Mouse (Mus musculus) stomach, embryonic 15.5 days (tissue): ENCODE measurements around the gene Parl. TPM values are rescaled to one million over a fixed set of nuclear protein-coding genes. Genes with fewer than 3 reads are reported as not detected.
A peak's percentile ranks its signal among the peaks of the same experiment; 100 is the strongest.

ENCODE experiments used
- ATAC-seq: fragments of 200-750 bp; cut with Nextera tagmentation; 2 replicates; pipeline ENCODE4 v1.8.0; 2017; ENCODE audit warnings: low read depth, moderate number of reproducible peaks, moderate TSS enrichment; ENCODE audit not compliant: insufficient read depth, low FRiP score
- H3K27ac ChIP-seq: fragments of 300-500 bp; sonication (generic); 2 replicates; pipeline ENCODE4 v1.5.1; 2015; ENCODE audit warnings: mild to moderate bottlenecking, inconsistent platforms
- H3K27me3 ChIP-seq: fragments of 300-500 bp; sonication (generic); replicated peaks from 2 replicates; pipeline ENCODE4 v1.6.1; 2015; ENCODE audit warnings: inconsistent platforms
- H3K36me3 ChIP-seq: fragments of 300-500 bp; sonication (generic); 2 replicates; pipeline ENCODE4 v1.6.1; 2015; ENCODE audit warnings: inconsistent platforms
- H3K4me1 ChIP-seq: fragments of 300-500 bp; sonication (generic); 2 replicates; pipeline ENCODE4 v1.6.1; 2015; ENCODE audit warnings: inconsistent platforms
- H3K4me2 ChIP-seq: fragments of 300-500 bp; sonication (generic); 2 replicates; pipeline ENCODE4 v1.6.1; 2015; ENCODE audit warnings: mild to moderate bottlenecking, inconsistent platforms
- H3K4me3 ChIP-seq: fragments of 300-500 bp; sonication (generic); replicated peaks from 2 replicates; pipeline ENCODE4 v1.5.1; 2015; ENCODE audit warnings: inconsistent platforms
- H3K9ac ChIP-seq: fragments of 300-500 bp; sonication (generic); 2 replicates; pipeline ENCODE4 v1.6.1; 2015; ENCODE audit warnings: inconsistent platforms
- H3K9me3 ChIP-seq: fragments of 300-500 bp; sonication (generic); 2 replicates; pipeline ENCODE4 v1.6.1; 2016; ENCODE audit warnings: inconsistent platforms
- WGBS: fragments of 180-500 bp; shearing (Covaris S2); methylation state at CpG from one replicate; pipeline ENCODE4 v1.1.7; 2015; 5-methylcytosine and 5-hydroxymethylcytosine counted together
- polyA plus RNA-seq: library from polyadenylated mRNA; unstranded; fragments of >200 nt; fragmentation: Nextera tagmentation; extraction: Ambion mirVana; gene quantifications from 2 replicates; pipeline ENCODE4 v1.2.1, GENCODE M21; 2015

Parl gene
- 83.8 and 90.7 TPM in 2 replicates for polyA plus RNA-seq

DNA sequence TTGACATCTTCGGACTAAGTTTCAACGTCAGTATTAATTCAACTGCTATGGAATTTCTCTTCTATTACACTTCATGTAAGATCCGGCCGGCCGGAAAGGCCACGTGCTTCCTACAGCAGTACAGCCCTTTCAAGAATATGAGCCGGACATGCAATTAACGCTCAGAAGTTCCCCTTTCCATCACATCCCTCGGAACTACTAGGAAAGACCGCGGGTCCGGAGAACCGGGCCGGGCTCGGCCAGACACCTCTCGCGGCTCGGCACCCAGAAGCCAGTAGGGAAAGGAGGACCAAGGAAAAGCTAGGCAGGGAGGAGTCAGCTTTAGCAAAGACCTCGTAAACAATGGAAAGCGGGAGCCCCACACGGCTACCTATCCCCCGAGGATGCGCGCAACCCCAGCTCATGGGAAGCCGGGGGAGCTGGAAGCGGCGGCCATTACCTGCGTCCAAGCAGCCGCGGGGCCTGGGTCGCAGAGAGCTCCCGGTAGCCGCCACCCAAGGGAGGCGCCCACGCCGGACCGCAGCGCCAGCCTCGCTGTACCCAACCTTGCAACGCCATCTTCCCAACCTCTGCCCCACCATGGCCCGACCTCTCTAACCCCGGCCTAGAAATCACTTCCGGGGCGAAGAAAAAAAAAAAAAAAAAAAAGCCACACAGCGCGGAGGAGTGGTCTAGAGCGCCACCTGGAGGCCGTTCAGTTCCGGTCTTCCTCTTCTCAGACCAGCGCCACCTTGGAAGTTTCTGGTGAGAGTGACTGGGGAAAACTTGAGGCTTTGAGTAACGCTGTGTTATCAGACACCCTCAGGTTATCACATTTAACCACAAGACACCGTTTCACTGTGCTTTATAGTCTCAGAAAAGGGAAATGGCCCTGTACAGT lies at the start of gene Parl:
TSS of gene Parl (minus strand) at position 618 of the 880 bp plus-strand sequence.
- Histone ChIP-seq H3K4me3 (peak within 1 kb of the TSS; percentile 92), H3K4me2 (peak within 1 kb of the TSS; percentile 58), H3K27ac (peak within 1 kb of the TSS; percentile 77), H3K9me3 (no peaks in the 10 kb centered on the region), H3K9ac (peak within 1 kb of the TSS; percentile 60), H3K4me1 (peaks cover 12% of the 10 kb centered on the region), H3K27me3 (no peaks in the 10 kb centered on the region), H3K36me3 (peaks cover 3% of the 10 kb centered on the region; the same call in 1 of the 2 replicates)
- under 1% methylated on average over 52 of the region's 52 CpGs for WGBS
- peak; percentile 82 for ATAC-seq

DNA sequence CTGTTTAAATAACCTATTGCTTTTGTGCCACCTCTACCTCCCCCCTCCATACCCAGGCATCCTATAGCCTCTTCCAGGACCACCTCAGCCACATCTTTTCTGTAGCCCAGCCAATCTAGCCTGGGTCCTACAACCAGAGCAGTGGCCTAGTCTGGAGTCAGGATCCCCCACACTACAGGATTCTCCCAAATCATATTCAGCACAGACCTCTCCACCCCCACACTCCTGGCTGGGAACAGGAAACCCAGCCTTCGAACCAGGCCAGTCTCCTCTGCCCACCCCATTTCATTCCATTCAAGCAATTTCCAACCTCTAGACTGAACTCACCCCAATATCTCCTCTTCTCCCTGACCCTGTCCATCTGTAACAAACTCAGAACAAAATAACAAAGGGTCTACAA lies 43.3 kb upstream of the Parl start:
- 77% methylated on average over 1 of the region's 1 CpGs for WGBS
- Histone ChIP-seq H3K27ac (no peak overlapping the region), H3K4me3 (no peak overlapping the region), H3K36me3 (0 out of 2 replicates have a peak, but pooled peaks cover 4% of the 10 kb centered on the region), H3K9ac (no peak overlapping the region), H3K4me2 (no peak overlapping the region), H3K27me3 (no peaks in the 10 kb centered on the region), H3K4me1 (no peaks in the 10 kb centered on the region), H3K9me3 (no peaks in the 10 kb centered on the region)
- ATAC-seq, result no peak

DNA sequence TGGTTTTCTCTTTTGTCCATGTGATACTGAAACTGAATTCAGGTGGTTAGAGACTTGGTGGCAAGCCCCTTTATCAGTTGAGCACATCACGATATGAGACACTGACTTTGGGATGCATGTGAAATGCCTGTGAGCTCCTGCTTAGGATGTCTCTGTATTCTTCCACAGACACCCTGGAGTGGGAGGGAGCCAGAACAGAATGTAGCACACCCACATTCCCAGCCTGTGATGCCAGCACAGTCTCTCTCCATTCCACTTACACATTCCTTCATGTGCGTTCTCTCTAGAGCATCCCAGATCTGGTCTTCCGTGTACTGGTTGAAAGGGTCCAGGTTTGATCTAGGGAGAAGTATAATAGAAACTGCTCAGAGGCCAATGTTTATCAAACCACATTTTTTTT lies 36.4 kb upstream of the Parl start:
- Histone ChIP-seq H3K9ac (no peak overlapping the region), H3K27me3 (no peaks in the 10 kb centered on the region), H3K4me1 (no peaks in the 10 kb centered on the region), H3K9me3 (no peaks in the 10 kb centered on the region), H3K4me2 (no peak overlapping the region), H3K4me3 (no peak overlapping the region), H3K36me3 (no peaks in the 10 kb centered on the region), H3K27ac (no peak overlapping the region)
- 95% methylated on average over 3 of the region's 3 CpGs for WGBS
- ATAC-seq, result no peak

DNA sequence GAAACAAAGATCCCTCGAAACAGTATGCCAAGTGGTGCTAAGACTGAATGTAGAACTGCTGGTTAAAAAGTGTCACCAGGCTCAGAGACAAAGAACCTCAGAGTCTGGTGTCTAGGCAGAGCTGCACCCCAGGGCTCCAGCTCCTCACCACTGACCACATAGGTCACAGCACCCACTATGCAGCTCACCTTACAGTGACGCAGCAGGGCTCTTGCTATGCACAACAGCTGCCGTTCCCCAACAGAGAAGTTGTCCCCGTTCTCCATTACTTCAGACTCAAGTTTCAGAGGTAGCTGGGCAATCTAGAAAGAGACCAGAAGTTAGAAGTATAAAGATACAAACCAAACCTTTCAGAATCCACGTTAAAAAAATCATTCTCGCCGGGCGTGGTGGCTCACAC lies 32.7 kb upstream of the Parl start:
- Histone ChIP-seq H3K27ac (no peak overlapping the region), H3K36me3 (0 out of 2 replicates have a peak, but pooled peaks cover 4% of the 10 kb centered on the region), H3K4me1 (no peaks in the 10 kb centered on the region; the same call in 1 of the 2 replicates), H3K4me3 (no peak overlapping the region), H3K27me3 (no peaks in the 10 kb centered on the region), H3K9ac (no peak overlapping the region), H3K9me3 (no peaks in the 10 kb centered on the region), H3K4me2 (no peak overlapping the region)
- no peak for ATAC-seq
- 95% methylated on average over 8 of the region's 8 CpGs for WGBS

- no peak overlapping the region for H3K9ac ChIP-seq
- no peak for ATAC-seq
- H3K27me3 ChIP-seq, result no peaks in the 10 kb centered on the region
These were observed 26.1 kb upstream of the Parl start for GRCm38 (mm10) chr16:20328306-20328705.

GRCm38 (mm10) chr16:20325286-20325685 lies 23.1 kb upstream of the Parl start, which contains the start of gene Cyp2ab1:
Cyp2ab1 (minus strand) TSS chr16:20325404.
- 60% methylated on average over 5 of the region's 5 CpGs for WGBS
- Histone ChIP-seq H3K36me3 (0 out of 2 replicates have a peak, but pooled peaks cover 4% of the 10 kb centered on the region), H3K4me3 (no peak within 1 kb of the TSS), H3K27ac (no peak within 1 kb of the TSS), H3K4me2 (no peak within 1 kb of the TSS), H3K4me1 (no peaks in the 10 kb centered on the region), H3K9me3 (no peaks in the 10 kb centered on the region), H3K27me3 (no peaks in the 10 kb centered on the region), H3K9ac (no peak within 1 kb of the TSS)
- no peak for ATAC-seq

More at GRCm38 (mm10) chr16:20328306-20328705, 26.1 kb upstream of the Parl start:
- Histone ChIP-seq H3K4me1 (no peaks in the 10 kb centered on the region; the same call in 1 of the 2 replicates), H3K27ac (no peak overlapping the region), H3K4me3 (no peak overlapping the region), H3K4me2 (no peak overlapping the region), H3K36me3 (0 out of 2 replicates have a peak, but pooled peaks cover 4% of the 10 kb centered on the region), H3K9me3 (no peaks in the 10 kb centered on the region)
- 88% methylated on average over 5 of the region's 5 CpGs for WGBS

DNA sequence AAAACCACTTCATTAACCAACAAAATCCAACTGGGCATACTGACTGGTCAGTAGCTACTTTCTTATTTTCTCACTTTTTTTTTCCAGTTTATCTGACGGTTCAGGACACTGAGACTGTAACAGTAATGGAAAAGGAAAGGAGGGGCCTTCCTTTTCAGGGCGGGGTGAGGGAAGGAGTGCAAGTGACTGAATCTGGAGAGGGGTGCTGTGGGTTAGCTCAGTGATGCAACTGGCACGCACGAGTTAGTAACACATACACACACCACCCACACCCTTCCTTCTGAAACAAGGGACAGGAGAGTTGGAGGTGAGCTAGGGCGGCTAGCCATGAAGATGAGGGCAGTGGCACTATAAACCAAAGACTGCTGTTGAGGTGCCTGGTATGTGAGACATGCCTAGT lies 21.7 kb upstream of the Parl start:
- Histone ChIP-seq H3K36me3 (no peaks in the 10 kb centered on the region), H3K27me3 (no peaks in the 10 kb centered on the region), H3K4me2 (no peak overlapping the region), H3K4me1 (no peaks in the 10 kb centered on the region), H3K9me3 (no peaks in the 10 kb centered on the region), H3K9ac (no peak overlapping the region), H3K4me3 (no peak overlapping the region), H3K27ac (no peak overlapping the region)
- WGBS, result 72% methylated on average over 5 of the region's 5 CpGs
- ATAC-seq, result no peak

DNA sequence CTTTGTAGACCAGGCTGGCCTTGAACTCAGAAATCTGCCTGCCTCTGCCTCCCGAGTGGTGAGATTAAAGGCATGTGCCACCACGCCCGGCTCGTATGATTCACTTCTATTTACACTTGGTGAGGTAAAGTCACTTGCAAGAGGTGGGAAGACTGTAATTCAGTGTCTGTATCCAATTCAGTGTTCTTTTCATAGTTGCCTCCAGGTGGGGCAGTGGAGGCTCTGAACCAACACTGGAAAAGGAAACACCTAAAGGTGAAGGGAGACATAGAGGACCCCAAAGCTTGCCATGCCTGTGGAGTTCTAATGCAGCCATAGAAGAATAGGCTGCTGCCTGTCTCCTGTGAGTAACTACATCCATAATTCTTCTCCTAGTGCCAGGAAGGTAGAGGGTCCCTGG lies 20.1 kb upstream of the Parl start:
- 74% methylated on average over 4 of the region's 4 CpGs for WGBS
- ATAC-seq, result no peak
- Histone ChIP-seq H3K9me3 (no peaks in the 10 kb centered on the region), H3K4me1 (no peaks in the 10 kb centered on the region), H3K4me3 (no peak overlapping the region), H3K36me3 (no peaks in the 10 kb centered on the region), H3K4me2 (no peak overlapping the region), H3K27ac (no peak overlapping the region), H3K9ac (no peak overlapping the region), H3K27me3 (no peaks in the 10 kb centered on the region)

GRCm38 (mm10) chr16:20316770-20317169 lies 14.6 kb upstream of the Parl start:
- no peak for ATAC-seq
- 75% methylated on average over 6 of the region's 6 CpGs for WGBS
- H3K27me3 ChIP-seq, result no peaks in the 10 kb centered on the region

GRCm38 (mm10) chr16:20315266-20315665 lies 13.1 kb upstream of the Parl start:
- Histone ChIP-seq H3K9ac (no peak overlapping the region), H3K27me3 (no peaks in the 10 kb centered on the region), H3K4me3 (no peak overlapping the region), H3K36me3 (no peaks in the 10 kb centered on the region), H3K27ac (no peak overlapping the region), H3K9me3 (no peaks in the 10 kb centered on the region), H3K4me1 (no peaks in the 10 kb centered on the region), H3K4me2 (no peak overlapping the region)
- 76% methylated on average over 4 of the region's 4 CpGs for WGBS
- no peak for ATAC-seq

More at GRCm38 (mm10) chr16:20316770-20317169, 14.6 kb upstream of the Parl start:
- Histone ChIP-seq H3K9me3 (no peaks in the 10 kb centered on the region), H3K27ac (no peak overlapping the region), H3K36me3 (no peaks in the 10 kb centered on the region), H3K4me2 (no peak overlapping the region), H3K4me3 (no peak overlapping the region), H3K9ac (no peak overlapping the region), H3K4me1 (no peaks in the 10 kb centered on the region)

DNA sequence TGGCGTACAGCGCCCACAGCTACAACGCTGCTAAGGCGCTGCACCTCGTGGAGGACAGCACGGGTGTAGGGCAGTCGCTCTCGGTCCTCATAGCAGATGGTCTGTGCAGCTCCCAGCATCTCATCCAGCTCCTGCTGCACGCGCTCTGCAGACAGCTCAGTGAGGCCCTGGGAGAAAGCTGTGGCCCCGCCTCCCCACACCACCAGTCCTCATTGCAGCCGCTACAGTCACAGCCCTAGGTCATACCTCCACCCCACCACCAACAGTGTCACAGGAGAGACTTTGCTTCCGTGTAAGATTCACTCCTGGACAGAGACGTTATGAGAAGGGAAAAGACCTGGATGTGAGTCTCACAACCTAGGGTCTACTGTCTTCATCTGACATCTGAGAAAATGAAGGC lies 10.1 kb upstream of the Parl start:
- Histone ChIP-seq H3K27me3 (no peaks in the 10 kb centered on the region), H3K4me3 (no peak overlapping the region), H3K4me2 (no peak overlapping the region), H3K4me1 (no peaks in the 10 kb centered on the region), H3K36me3 (no peaks in the 10 kb centered on the region), H3K9me3 (no peaks in the 10 kb centered on the region), H3K9ac (no peak overlapping the region), H3K27ac (no peak overlapping the region)
- WGBS, result 60% methylated on average over 14 of the region's 14 CpGs
- 0 out of 2 replicates have a peak, but pooled peaks have one; percentile 31 for ATAC-seq

- Histone ChIP-seq H3K27me3 (no peaks in the 10 kb centered on the region), H3K27ac (no peak overlapping the region), H3K9ac (no peak overlapping the region), H3K4me3 (no peak overlapping the region), H3K9me3 (no peaks in the 10 kb centered on the region), H3K36me3 (peaks cover 4% of the 10 kb centered on the region; the same call in 1 of the 2 replicates), H3K4me2 (no peak overlapping the region), H3K4me1 (peaks cover 12% of the 10 kb centered on the region)
- no peak for ATAC-seq
- WGBS, result 90% methylated on average over 2 of the region's 2 CpGs
These were observed 2.1 kb downstream of the Parl start for GRCm38 (mm10) chr16:20300076-20300475.
